In the genomic region with DNA sequence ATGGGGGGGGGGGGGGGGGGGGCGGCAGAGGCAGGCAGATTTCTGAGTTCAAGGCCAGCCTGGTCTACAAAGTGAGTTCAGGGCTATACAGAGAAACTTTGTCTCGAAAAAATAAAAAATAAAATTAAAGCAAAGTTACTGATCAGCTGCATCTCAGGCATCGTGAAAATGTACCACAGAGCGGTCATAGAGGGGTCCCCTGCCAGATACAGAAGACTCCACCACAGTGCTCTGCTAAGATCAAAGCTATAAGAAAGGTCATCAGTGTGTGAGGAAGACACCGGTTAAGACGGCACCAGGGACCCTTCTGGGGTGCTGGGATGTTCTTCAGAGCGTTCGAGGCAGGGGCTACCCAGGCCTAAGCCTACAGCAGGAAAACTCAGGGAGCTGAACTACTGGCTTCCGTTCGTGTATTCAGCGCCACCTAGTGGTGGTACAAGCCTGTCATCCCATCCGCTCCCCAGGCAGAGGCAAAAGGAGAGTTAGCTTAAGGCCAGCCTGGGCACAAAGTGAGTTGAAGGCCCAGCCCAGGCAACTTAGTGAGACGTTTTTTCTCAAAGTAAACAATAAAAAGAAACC, we compare ENCODE assay signal across 8 mouse cellular contexts. TPM values are rescaled to one million over a fixed set of nuclear protein-coding genes. Genes with fewer than 3 reads are reported as not detected.
DNase-seq lines count a peak whose midpoint lies in the region; ATAC-seq and TF ChIP-seq lines count a peak whose summit lies in the region.

No protein-coding gene starts in this region.

- no peak overlapping the region for H3K9ac ChIP-seq in ES-Bruce4 (ENCODE audit: low read depth, poor library complexity, severe bottlenecking)

- no peak overlapping the region for H3K27ac ChIP-seq in ES-Bruce4 (ENCODE audit: insufficient read depth, low read length)
- H3K27ac ChIP-seq in forebrain, embryonic 10.5 days = no peak overlapping the region

- no peaks in the 10 kb centered on the region for H3K4me1 ChIP-seq in ES-Bruce4 (ENCODE audit: control insufficient read depth, insufficient read depth, low read length)
- H3K4me1 ChIP-seq in forebrain, embryonic 10.5 days = peaks cover 15% of the 10 kb centered on the region

- intact Hi-C loops in heart, postnatal 10 days (cut with DNase I) = loop anchor here (1.0 to 2.0 kb wide), 2 partner anchors 58 to 200 kb away; no protein-coding TSS in a partner anchor

- no peaks in the 10 kb centered on the region for H3K27me3 ChIP-seq in ES-Bruce4 (ENCODE audit: control insufficient read depth, insufficient read depth, low read length, poor library complexity, severe bottlenecking)
- H3K27me3 ChIP-seq in forebrain, embryonic 10.5 days (ENCODE audit: poor library complexity, severe bottlenecking) = no peaks in the 10 kb centered on the region

- no peaks in the 10 kb centered on the region for H3K36me3 ChIP-seq in ES-Bruce4 (ENCODE audit: control insufficient read depth, insufficient read depth, low read length, poor library complexity, severe bottlenecking)
- H3K36me3 ChIP-seq in forebrain, embryonic 10.5 days (replicated peaks) = no peaks in the 10 kb centered on the region

- 30% methylated on average over 13 of the region's 13 CpGs for WGBS in forebrain, embryonic 10.5 days

- peak; percentile 97 for TF ChIP-seq CTCF in ES-Bruce4 (IDR thresholded peaks at IDR 0.05; ENCODE audit: low read depth, low read length)

- no peaks in the 10 kb centered on the region for H3K9me3 ChIP-seq in ES-Bruce4 (replicated peaks; ENCODE audit: control insufficient read depth, insufficient read depth, low read length, poor library complexity, severe bottlenecking)
- no peaks in the 10 kb centered on the region for H3K9me3 ChIP-seq in forebrain, embryonic 10.5 days

- no peak overlapping the region for H3K4me3 ChIP-seq in ES-Bruce4 (ENCODE audit: low read depth, low read length)
- H3K4me3 ChIP-seq in forebrain, embryonic 10.5 days = no peak overlapping the region

- 0 out of 2 replicates have a peak, but pooled peaks have one; percentile 26 for TF ChIP-seq EP300 in ES-Bruce4 (IDR thresholded peaks at IDR 0.05; ENCODE audit: insufficient read depth, low read depth, low read length)

- TF ChIP-seq POLR2A in ES-Bruce4 (IDR thresholded peaks at IDR 0.05; ENCODE audit: insufficient read depth, low read length) = no peak

- DNase-seq in c-Kit-negative CD71-positive TER-119-positive erythroid progenitor cells, embryonic 14.5 days (ENCODE audit: low read depth, low spot score) = peak; percentile 59
- peak; percentile 84 for DNase-seq in forebrain, embryonic 10.5 days (ENCODE audit: extremely low spot score, low spot score)
- peak; percentile 80 to 87 for DNase-seq in heart, postnatal 10 days
- DNase-seq in kidney, postnatal 36 days = peak; percentile 79 to 84
- peak; percentile 60 to 72 for DNase-seq in lung, adult 18-20 months
- DNase-seq in thymus, postnatal 4 days = peak; percentile 72

- ATAC-seq in neutrophil, adult 5-6 weeks (ENCODE audit: extremely low read depth, insufficient number of reproducible peaks, low FRiP score, poor library complexity, severe bottlenecking) = peak; percentile 73; the same call in 1 of the 2 replicates

RNA-seq across cellular contexts. Expression of a gene that starts 15.9 kb away (rescaled TPM):
- 35.8 and 36.0 TPM in 2 replicates for polyA plus RNA-seq in ES-Bruce4 (2011; ENCODE audit: insufficient read depth, insufficient read length, low read depth, missing spikeins)
- 36.0 and 36.2 TPM in 2 replicates for polyA plus RNA-seq in forebrain, embryonic 10.5 days (2016; fragmentation: Nextera tagmentation; extraction: Ambion mirVana)
- 10 to 100 TPM; 43.3 to 44.7 TPM for total RNA-seq in heart, postnatal 10 days (2021)
- not detected in 2 replicates for total RNA-seq in neutrophil, adult 5-6 weeks (2017)

RNA-seq across cellular contexts. Expression of a gene that starts 18.5 kb away (rescaled TPM):
- 52.2 and 53.5 TPM in 2 replicates for polyA plus RNA-seq in ES-Bruce4 (2011; ENCODE audit: insufficient read depth, insufficient read length, low read depth, missing spikeins)
- polyA plus RNA-seq in forebrain, embryonic 10.5 days (2016; fragmentation: Nextera tagmentation; extraction: Ambion mirVana) = 0.42 and 0.50 TPM in 2 replicates
- under 1 TPM; 0.25 to 0.41 TPM for total RNA-seq in heart, postnatal 10 days (2021)
- not detected in 2 replicates for total RNA-seq in neutrophil, adult 5-6 weeks (2017)

RNA-seq across cellular contexts. Expression of a gene that starts 53.2 kb away (rescaled TPM):
- polyA plus RNA-seq in ES-Bruce4 (2011; ENCODE audit: insufficient read depth, insufficient read length, low read depth, missing spikeins) = 207 and 210 TPM in 2 replicates
- polyA plus RNA-seq in forebrain, embryonic 10.5 days (2016; fragmentation: Nextera tagmentation; extraction: Ambion mirVana) = 98.9 and 104 TPM in 2 replicates
- 10 to 100 TPM; 89.5 to 93.7 TPM for total RNA-seq in heart, postnatal 10 days (2021)
- 22.7 and 24.3 TPM in 2 replicates for total RNA-seq in neutrophil, adult 5-6 weeks (2017)

Comparison
In these comparisons a context has a peak if more than half of its experiments do, and no peak if none do; other contexts are left out.
1. RNA of a gene that starts 15.9 kb away (total RNA-seq): 43.3 to 44.7 TPM in heart, postnatal 10 days; not detected in neutrophil, adult 5-6 weeks; every median in the first group is over 10 times any median in the second.
2. Peak in every context shown above with its lines, with median percentiles within 50 percentile points of each other: DNase-seq.